Mouse (Mus musculus): ENCODE results near the gene Mynn.

DNA sequence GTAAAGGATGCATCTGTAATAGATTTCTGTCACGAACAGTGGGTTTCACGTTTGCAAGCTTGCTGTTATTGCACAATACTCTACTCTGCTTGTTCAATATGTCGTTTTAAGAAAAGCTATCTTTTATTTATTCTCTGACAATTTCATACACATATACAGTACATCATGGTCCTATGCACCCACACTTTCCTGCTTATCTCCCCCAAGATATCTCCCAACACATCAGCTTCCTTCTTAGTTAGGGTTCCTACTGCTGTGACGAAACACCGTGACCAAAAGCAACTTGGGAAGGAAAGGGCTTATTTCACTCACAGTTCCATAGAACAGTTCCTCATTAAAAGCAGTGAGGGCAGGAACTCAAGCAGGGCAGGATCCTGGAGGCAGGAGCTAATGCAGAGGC is 54.1 kb downstream of the Mynn start:
- no peak for TF ChIP-seq POLR2A (IDR thresholded peaks at IDR 0.05; ENCODE audit: insufficient read depth, low read depth, low read length)
- TF ChIP-seq CTCF (IDR thresholded peaks at IDR 0.05; ENCODE audit: insufficient read depth, low read depth, low read length) = no peak
